Mouse (Mus musculus) MEL-GATA-1-ER (cell line): ENCODE measurements around the gene Ctsw.

Experiments
- DNase-seq: peaks from one replicate; pipeline ENCODE4 v3.0.0-alpha.2; 2012; ENCODE audit warnings: low read depth; ENCODE audit errors: extremely low read depth

Ctsw gene

DNA sequence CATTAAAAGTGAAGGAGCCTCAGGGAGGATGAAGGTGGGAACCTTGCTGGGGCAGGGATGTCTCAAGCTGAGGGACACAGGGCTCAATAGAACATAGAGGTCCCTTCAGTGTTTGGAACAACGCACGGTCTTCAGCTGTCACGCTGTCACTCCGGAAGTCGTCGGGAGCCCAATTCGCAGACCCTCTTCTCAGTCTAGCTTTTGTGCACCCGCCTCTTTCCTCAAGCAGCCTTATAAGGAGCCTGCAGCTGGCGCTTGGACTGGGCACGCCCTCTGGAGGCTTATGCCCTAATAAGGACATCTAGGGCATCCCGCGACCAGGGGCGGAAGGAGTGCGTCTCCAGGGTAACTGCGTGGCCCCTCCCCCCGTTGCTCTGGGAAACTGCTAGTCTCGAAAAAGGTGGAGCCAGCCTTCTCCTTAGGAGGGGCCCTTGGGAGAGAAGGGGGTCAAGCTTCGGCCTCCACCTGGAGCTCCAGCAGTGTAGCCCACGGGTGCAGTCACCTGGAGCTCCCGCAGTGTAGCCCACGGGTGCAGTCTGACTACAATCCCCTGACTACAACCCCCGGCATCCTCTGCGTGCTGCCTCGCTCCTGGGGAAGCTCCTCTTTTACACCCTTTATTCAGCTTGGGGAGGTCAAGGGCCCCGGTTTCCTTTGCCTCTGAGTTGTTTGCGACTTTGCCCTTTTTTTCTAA is 20.7 kb upstream of the Ctsw start:
- DNase-seq = peak; percentile 98

DNA sequence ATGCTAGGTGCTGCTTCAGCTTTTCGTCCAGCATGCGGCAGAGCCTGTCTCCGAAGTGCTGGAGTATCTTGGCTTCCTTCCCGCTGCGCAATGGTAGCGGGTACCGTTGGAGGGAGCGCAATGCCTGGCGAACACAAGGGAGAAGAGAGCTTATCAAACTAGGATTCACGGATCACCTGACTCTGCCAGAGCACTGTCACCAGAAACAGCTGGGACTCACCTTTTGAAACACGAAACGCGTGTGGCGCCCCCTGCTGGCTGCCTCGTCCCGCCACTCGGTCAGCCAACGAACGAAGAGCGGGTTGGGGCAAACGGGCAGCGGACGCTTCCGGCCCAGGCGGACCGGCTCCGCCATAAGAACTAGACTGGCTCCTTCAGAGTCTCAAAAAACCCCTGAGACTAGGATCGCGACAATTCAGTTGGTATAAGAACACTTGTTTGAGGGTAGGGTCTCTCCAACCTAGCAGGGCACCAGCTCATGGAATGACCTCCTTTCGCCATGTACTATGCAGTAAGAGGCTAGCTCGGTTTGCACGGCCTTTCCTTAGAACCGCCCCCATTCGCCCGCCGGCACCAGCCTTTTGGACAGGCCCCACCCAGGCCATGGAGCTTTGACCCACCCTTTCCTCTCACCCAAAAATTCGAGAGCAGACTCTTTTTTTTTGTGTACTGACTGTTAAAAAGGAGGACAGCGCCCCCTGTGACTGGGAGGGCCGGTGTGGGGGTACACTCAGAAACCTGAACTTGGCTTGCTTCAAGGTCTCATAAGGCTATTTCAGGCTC is 19.7 kb upstream of the Ctsw start, which contains the start of gene Mus81:
Mus81 (minus strand) TSS at position 635 of the 783 bp plus-strand sequence.
- peak; percentile 92 for DNase-seq

DNA sequence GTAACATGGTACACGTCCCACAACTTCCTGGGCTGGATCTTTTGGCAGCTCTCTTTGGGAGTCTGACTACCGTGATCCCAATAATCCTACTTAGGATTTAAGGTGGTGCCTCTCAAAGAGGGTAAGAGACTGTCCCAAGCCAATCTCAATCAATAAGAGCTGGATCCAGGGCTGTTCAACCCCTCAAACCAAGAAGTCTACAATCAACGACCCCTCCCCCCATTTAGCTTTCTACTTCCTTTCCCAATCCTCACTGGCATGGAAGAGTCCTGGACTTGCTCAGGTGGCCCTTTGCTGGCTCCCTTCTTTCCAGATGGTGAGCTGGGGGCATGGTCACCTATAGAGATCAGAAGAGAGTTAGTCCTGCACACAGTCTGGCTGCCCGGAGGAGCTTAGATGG is 18.5 kb upstream of the Ctsw start:
- no peak for DNase-seq

DNA sequence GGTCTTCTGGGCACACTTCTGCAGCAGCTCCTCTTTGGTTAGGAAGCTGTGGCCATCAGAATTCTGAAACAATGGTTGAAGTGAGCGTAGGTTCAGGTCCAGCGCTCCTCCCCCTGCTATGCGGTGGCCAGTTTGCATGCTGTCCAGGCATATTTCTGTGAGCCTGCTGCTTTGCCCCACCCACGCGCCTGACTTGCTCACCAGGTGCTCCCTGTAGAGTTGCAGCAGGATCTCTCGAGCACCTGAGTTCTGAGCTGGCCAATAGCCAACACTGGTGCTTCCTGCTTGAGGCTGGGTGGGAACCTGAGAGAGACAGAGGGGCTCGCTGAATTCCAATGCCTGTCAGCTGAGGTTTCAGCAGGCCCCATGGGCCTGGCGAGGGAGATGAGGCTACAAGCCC is 18.0 kb upstream of the Ctsw start:
- DNase-seq = no peak

DNA sequence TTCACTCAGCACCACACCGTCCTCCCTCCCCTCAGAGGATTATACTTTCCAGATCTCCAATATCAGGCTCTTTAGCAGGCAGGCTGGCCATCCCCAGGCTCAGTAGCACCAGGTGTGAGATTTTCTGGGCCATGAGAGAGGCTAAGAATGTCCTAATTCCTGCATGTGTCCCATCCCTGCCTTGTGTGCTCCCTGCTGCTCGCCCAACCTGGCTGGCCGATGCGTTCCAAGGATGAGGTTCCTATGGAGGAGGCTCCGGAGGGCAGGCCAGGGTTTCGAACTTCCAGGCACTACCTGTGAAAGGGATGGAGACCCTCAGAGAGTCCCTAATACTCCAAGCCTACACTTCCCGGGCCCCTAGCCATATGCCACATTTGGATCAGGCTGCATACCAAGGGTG is 17.5 kb upstream of the Ctsw start:
- DNase-seq = no peak

DNA sequence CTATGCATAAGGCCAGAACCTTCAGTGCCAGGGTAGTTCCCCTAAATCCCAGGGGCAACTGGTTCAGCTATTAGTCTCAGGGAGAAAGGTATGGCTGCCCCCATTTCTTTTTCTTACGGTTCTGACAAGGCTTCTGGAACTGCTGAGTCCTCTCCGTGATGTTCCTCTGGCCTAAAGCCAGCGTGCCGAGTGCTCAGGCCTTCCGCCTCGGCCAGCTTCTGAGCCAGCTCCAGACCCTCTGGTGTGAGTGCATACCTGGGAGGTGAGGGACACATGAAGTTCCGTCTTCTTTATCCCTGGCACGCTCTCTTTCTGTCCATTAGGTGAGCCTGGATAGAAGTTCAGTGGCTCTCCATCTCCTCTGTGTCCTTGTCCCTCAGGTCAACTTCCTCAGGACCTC is 17.1 kb upstream of the Ctsw start:
- no peak for DNase-seq

DNA sequence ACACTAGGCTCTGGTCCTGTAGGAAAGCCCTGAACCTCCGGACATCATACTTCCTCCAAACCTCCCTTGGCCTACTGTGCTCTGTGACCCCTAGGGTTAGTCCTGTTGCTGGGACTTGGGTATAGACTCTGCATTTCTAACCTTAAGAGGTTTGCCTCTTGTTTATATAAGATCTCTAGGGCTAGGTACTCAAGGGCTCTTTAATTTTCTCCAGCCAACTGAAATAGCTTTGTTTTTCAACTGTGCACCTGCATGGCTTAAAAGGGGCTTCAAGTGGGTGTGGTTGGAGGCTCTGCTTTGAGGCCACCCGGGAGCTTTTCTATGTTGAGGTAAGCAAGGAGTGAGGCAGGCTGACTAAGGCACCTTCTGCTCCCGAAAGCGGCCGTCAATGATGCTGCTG is 16.2 kb upstream of the Ctsw start:
- no peak for DNase-seq

DNA sequence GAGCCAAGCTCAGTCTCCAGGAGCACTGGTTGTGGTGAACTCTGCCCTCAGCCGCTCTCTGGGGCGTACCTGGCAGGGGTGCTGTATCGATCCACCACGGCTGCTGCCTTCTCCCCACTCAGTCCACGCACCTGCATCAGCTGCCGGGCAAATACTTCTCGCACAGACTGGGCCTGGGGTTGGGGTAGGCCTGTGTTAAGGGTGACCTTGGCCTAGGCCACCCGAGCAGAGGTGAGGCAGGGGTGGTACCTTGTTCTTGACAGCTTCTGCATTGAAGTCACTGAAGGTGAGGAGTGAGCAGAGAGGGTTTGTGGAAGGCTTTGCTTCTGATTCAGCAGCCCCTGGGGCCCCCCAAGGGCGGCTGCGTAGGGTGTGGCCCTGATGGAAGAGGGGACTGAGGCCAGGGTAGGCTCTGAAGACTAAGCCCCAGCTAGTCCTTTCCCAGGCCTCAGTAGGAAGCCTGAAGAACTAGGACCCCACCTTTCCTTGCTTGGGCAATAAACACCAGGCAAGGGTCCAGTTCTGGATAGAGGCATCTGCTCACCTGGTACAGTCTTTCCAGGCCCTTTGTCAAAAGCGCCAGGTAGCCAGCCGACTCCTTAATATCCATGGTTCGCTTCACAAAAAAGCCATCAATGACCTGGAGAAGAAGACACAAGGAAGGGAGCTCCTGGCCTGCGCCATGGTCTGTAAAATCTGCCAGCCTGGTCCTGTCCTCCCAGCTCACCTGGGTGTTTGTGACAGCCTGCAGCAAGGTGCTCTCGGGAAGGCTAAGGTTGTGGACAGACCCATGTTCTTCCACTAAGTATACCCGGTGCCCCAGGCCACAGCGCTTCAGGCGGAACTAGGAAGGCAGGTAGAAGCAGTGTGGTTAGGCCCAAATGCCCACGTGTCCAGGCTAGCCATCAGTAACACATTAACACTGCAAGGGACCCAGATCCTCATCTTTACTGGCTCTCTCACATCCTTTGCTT is 15.4 kb upstream of the Ctsw start:
- no peak for DNase-seq

DNA sequence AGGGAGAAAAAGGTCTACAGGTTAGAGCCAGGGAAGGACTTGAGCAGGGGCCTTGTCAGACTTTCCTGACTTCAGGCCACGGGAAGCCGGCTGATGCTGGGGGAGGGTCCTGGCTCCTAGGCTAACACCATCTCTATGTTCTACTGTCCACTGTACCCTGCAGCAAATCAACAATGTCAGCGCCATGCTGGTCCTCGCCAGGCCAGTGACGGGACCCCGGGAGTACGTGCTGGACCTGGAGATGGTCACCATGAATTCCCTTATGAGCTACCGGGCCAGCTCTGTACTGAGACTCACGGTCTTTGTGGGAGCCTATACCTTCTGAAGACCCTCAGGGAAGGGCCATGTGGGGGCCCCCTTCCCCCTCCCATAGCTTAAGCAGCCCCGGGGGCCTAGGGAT is 13.1 kb upstream of the Ctsw start:
- no peak for DNase-seq

DNA sequence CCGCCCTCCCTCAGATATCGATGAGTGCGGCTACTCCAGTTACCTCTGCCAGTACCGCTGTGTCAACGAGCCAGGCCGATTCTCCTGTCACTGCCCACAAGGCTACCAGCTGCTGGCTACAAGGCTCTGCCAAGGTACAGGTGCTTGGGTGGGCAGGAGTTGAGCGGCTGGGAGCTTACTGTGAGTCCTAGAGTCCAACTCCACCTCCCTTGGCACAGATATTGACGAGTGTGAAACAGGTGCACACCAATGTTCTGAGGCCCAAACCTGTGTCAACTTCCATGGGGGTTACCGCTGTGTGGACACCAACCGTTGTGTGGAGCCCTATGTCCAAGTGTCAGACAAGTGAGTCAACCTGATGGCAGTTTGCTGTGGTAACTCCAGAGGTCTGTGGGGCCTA is 11.7 kb upstream of the Ctsw start:
- no peak for DNase-seq

DNA sequence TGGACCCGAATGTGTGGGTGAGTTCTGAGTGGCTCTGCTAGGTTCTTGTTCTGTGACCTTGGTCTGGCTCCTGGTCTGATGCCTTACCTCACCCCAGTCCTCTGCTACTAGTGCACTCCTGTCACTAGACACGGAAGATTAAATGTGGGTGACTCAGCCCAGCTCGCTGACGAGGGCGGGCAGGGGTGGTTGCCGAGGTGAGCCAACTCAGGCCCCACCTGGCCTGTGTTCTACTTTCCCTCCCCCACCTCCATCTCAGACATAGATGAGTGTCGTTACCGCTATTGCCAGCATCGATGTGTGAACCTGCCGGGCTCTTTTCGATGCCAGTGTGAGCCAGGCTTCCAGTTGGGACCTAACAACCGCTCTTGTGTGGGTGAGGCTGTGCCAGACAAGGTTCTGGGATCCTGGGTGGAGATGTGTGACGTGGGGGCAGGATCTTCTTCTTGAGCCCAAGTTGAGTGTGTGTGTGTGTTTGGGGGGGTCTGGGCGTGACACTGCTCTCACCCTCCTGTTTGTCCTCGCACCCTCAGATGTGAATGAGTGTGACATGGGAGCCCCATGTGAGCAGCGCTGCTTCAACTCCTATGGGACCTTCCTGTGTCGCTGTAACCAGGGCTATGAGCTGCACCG is 9.5 kb upstream of the Ctsw start:
- DNase-seq = no peak

DNA sequence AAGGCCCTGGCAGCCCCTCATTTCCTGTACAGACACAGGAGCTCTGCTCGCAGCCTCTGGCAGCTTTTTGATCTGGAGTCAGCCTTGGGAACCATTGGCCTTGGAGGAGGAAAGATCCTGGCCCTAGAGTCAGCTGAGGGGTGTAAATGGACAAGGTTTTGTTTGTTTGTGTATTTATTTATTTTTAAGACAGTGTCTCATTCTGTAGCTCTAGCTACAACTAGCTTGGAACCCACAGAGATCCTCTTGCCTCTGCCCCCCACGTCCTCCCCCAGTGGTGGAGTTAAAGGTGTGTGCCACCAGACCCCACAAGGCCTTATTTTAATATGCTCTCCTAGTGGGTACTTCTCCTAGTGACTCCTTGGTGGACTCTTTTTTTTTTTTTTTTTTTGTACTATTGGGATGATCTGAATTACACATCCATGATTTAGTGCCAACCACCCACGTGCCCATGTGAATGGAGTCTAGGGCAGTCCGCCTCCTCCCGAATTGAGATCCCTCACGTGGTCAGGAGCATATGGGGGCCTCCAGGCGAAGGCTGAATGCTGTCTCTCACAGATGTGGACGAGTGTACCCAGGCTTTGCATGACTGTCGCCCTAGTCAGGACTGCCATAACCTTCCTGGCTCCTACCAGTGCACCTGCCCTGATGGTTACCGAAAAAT is 8.8 kb upstream of the Ctsw start:
- no peak for DNase-seq

DNA sequence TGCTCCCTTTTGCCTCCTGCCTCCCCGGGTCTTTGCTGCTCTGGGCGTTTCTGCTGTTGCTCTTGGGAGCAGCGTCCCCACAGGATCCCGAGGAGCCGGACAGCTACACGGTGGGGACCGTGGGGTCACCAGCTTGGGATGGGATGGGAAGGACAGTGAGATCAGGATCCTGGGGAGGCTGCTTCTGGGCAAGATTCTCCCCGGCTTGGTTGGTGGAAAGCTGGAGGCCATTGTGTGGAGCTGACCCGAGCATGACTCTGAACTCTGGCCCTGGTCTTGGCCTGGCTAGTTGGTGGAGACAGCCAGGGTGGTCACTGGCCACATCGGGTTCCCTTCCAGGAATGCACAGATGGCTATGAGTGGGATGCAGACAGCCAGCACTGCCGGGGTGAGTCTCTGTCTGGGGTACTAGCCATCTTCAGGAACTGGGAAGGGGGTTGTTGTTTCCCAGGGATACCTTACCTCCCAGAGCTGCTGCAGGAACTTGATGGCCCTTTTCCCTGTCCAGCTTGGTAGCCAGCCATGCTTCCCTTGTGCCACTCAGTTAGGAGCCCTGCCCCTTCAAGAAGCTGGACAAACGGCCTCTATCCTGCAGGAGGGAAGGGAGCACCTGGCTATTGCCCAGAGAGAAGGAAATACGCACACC is 6.9 kb upstream of the Ctsw start:
- no peak for DNase-seq

DNA sequence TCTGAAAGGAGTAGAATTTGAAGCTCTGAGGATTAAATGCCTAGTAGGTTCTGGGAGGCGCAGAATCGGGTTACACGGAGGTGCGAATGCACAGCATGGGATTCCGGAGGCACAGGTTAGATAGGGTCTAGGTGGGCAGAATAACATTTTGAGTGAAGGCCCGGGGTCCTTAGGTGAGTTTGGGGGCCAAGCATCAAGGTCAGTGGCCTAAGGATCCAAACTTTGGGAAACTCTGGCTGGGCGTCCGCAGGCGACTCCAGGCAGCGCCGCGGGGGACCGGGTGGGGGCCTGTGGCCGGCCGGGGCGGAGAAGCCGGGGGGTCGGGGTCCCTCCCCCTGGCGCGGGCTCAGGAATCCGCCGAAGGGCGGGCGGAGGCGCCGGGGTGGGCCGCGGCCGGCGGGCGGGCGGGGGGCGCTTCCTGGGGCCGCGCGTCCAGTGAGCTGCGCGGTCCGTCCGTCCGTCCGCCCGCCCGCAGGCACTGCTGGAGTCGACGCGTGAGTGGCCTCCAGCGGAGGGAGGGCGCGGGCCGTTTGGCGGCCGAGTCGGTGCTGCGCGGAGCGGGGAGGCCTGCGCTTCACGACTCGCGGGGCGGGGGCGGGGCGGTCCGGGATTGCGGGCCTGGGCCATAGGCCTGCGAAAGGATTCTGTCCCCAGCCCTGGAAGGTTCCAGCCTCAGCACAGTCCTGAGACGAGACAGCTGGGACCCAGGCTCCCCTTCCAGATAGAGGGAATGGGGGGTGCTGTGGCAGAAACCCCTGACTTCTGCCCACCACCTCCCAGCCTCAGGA is 6.2 kb upstream of the Ctsw start:
- DNase-seq = no peak

DNA sequence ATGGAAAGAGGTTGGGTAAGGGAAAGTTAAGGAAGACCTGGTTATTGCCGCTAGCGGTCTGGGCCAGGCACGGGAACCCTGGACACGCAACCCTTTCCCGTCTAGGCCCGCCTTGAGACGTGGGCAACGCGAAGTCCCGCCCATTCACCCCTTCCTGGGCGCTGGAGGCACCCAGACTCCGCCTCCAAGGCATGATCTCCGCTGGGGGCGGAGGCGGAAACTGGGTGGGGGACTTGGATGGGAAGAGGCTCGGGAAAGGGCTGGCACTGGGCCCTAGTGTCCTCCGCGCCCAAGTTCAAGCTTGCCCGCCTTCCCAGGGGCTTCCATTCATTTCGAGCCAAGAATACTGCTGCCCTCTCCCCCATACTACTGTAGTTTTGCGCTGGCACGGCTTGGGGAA is 5.4 kb upstream of the Ctsw start, which contains the start of gene Efemp2:
Efemp2 (plus strand) TSS at position 235 of the 400 bp plus-strand sequence.
- peak; percentile 76 for DNase-seq

DNA sequence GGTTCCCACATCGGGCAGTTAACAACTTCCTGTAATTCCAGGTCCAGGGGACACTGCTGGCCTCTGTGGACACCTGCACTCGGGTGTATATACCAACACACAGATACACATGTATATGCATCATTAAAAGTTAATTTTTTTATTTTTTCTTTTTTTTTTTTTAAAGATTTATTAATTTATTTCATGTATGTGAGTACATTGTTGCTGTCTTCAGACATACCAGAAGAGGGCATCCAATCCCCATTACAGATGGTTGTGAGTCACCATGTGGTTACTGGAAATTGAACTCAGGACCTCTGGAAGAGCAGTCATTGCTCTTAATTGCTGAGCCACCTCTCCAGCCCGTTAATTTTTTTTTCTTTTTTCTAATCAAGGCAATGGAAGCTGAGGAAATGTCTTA is 4.5 kb upstream of the Ctsw start:
- no peak for DNase-seq

DNA sequence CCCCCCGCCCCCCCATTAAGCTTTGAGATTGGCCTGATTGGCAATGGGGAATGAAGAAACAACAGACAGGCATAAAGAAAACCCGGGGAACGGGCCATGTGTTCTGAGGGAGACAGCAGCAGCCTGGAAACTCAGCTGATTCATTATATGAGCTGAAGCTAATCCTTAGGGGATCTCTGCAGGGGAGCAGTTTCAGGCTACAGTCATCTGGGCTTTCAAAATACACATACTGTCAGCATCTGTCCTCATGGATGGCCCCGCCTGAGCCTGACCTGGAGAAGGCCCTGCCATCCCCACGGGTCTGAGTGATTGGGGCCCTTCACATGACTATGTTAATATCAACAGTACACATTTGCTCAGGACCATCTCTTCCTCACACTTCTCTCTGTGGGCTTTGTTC is 3.5 kb upstream of the Ctsw start:
- DNase-seq = no peak

DNA sequence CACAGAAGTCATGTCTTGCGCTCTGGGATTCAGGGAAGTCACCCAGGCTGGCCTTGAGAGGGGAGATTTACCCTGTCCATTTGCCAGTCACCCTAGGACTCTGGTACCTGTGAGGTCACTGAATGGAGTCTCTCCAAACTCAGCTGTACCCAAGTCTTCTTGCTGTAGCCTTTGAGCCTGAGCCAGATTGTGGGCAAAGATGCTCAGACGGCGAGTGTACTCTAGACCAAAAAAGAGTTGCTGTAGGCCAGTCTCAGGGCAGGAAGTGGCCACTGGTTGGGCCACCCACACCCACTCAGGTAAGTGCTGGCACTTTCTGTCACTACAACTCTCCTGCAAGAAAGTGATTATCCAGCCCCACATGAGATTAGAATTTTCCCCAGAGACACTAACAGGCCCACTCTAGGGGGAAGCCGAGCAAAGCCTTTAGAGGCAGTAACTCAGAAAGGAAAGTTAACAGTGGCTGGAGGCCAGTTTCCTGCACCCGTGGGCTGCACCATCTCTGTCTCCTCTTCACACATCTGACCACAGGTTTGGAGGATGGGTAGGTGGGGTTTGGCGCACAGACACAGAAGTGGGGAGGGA is 1.3 kb downstream of the Ctsw start:
- no peak for DNase-seq

DNA sequence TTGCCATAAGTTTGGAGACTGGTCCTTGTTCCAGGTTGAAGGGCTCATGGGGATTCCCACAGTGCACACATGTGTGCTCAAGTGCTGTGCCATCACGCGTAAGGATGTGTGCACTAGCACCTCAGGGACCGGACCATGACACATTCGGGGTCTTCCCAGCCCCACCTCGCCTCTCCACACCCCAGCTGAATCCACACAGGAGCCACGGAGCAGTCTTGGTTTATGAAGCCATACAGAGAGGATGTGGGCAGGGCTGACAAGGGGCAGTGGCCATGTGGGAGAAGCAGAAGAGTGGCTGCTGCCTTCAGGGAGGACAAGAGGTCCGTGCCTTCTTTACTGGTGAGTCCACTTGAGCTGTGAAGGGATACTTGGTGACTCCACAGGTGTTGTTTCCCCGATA is 3.3 kb downstream of the Ctsw start:
- no peak for DNase-seq
